Mouse (Mus musculus) liver, embryonic 11.5 days (tissue): ENCODE measurements around the gene Rnf123. TPM values are rescaled to one million over a fixed set of nuclear protein-coding genes. Genes with fewer than 3 reads are reported as not detected.

Experiments used
- ATAC-seq: fragments of 200-750 bp; cut with Nextera tagmentation; replicated peaks from 2 replicates; pipeline ENCODE4 v1.8.0; 2017; ENCODE audit warnings: moderate number of reproducible peaks, mild to moderate bottlenecking, moderate TSS enrichment, moderate library complexity; ENCODE audit not compliant: low FRiP score
- DNase-seq: peaks from one replicate; pipeline ENCODE4 v3.0.0-alpha.2; 2017; ENCODE audit warnings: low spot score
- H3K27ac ChIP-seq: fragments of 300-500 bp; sonication (generic); 2 replicates; pipeline ENCODE4 v1.5.1; 2014; ENCODE audit warnings: mild to moderate bottlenecking, low read depth, low read length, control low read depth
- H3K27me3 ChIP-seq: fragments of 300-500 bp; sonication (generic); replicated peaks from 2 replicates; pipeline ENCODE4 v1.6.1; 2014; ENCODE audit warnings: low read length, mixed read lengths; ENCODE audit not compliant: control insufficient read depth, insufficient read depth
- H3K36me3 ChIP-seq: fragments of 300-500 bp; sonication (generic); 2 replicates; pipeline ENCODE4 v1.6.1; 2014; ENCODE audit warnings: mild to moderate bottlenecking, low read length, moderate library complexity, mixed read lengths; ENCODE audit not compliant: control insufficient read depth, insufficient read depth
- H3K4me1 ChIP-seq: fragments of 300-500 bp; sonication (generic); replicated peaks from 2 replicates; pipeline ENCODE4 v1.6.1; 2014; ENCODE audit warnings: low read length, mixed read lengths; ENCODE audit not compliant: control insufficient read depth, insufficient read depth
- H3K4me2 ChIP-seq: fragments of 300-500 bp; sonication (generic); 2 replicates; pipeline ENCODE4 v1.6.1; 2014; ENCODE audit warnings: mild to moderate bottlenecking, control low read depth, moderate library complexity
- H3K4me3 ChIP-seq: fragments of 300-500 bp; sonication (generic); 2 replicates; pipeline ENCODE4 v1.5.1; 2014; ENCODE audit warnings: low read depth, low read length, control low read depth
- H3K9ac ChIP-seq: fragments of 300-500 bp; sonication (generic); 2 replicates; pipeline ENCODE4 v1.6.1; 2014; ENCODE audit warnings: low read depth, low read length, control low read depth
- H3K9me3 ChIP-seq: fragments of 300-500 bp; sonication (generic); 2 replicates; pipeline ENCODE4 v1.6.1; 2016; ENCODE audit warnings: low read length, inconsistent platforms, mixed read lengths; ENCODE audit not compliant: control insufficient read depth
- WGBS: fragments of 180-500 bp; shearing (Covaris S2); extraction: QIAGEN DNeasy Blood & Tissue Kit; methylation state at CpG from one replicate; pipeline ENCODE4 v1.1.7; 2014; 5-methylcytosine and 5-hydroxymethylcytosine counted together
- polyA plus RNA-seq: library from polyadenylated mRNA; unstranded; fragments of >200 nt; fragmentation: Nextera tagmentation; extraction: Ambion mirVana; gene quantifications from 2 replicates; pipeline ENCODE4 v1.2.1, GENCODE M21; 2014

The Rnf123 gene
- polyA plus RNA-seq, 1 experiment from 2014 or later = 59.1 TPM

- Histone ChIP-seq H3K9ac (no peak overlapping the region), H3K4me2 (no peak overlapping the region), H3K36me3 (peaks cover 34% of the 10 kb centered on the region), H3K4me3 (no peak overlapping the region), H3K9me3 (no peaks in the 10 kb centered on the region), H3K27me3 (no peaks in the 10 kb centered on the region), H3K27ac (no peak overlapping the region), H3K4me1 (peaks cover 20% of the 10 kb centered on the region)
- ATAC-seq (no peak), DNase-seq (no peak)
- 64% methylated on average over 7 of the region's 7 CpGs for WGBS
Measured at GRCm38 (mm10) chr9:108073141-108073930, 9.8 kb downstream of the Rnf123 start.

GRCm38 (mm10) chr9:108072481-108072924 is 10.6 kb downstream of the Rnf123 start:
- no peak for ATAC-seq
- no peak overlapping the region for H3K4me3 ChIP-seq
- H3K9ac ChIP-seq = no peak overlapping the region
- H3K4me1 ChIP-seq = peaks cover 11% of the 10 kb centered on the region
- 71% methylated on average over 9 of the region's 9 CpGs for WGBS
- peaks cover 34% of the 10 kb centered on the region for H3K36me3 ChIP-seq
- no peak overlapping the region for H3K4me2 ChIP-seq
- no peaks in the 10 kb centered on the region for H3K9me3 ChIP-seq
- DNase-seq = no peak
- no peaks in the 10 kb centered on the region for H3K27me3 ChIP-seq
- H3K27ac ChIP-seq = 0 out of 2 replicates have a peak overlapping the region, but pooled peaks have one; percentile 5

- Histone ChIP-seq H3K36me3 (peaks cover 29% of the 10 kb centered on the region), H3K4me3 (no peak overlapping the region), H3K27me3 (no peaks in the 10 kb centered on the region), H3K4me2 (no peak overlapping the region), H3K9ac (no peak overlapping the region), H3K4me1 (peaks cover 6% of the 10 kb centered on the region), H3K27ac (no peak overlapping the region), H3K9me3 (no peaks in the 10 kb centered on the region)
- WGBS = 82% methylated on average over 4 of the region's 4 CpGs
- DNase-seq (no peak), ATAC-seq (no peak)
Measured at GRCm38 (mm10) chr9:108071801-108072200, 11.3 kb downstream of the Rnf123 start.

GRCm38 (mm10) chr9:108069529-108069928 is 13.6 kb downstream of the Rnf123 start:
- no peak overlapping the region for H3K9ac ChIP-seq
- no peak for DNase-seq
- no peaks in the 10 kb centered on the region for H3K27me3 ChIP-seq
- H3K9me3 ChIP-seq = no peaks in the 10 kb centered on the region
- WGBS = 87% methylated on average over 7 of the region's 7 CpGs
- ATAC-seq = no peak
- peaks cover 40% of the 10 kb centered on the region for H3K36me3 ChIP-seq
- no peak overlapping the region for H3K27ac ChIP-seq
- no peak overlapping the region for H3K4me3 ChIP-seq
- no peak overlapping the region for H3K4me2 ChIP-seq
- peaks cover 6% of the 10 kb centered on the region for H3K4me1 ChIP-seq

GRCm38 (mm10) chr9:108069007-108069406 is 14.1 kb downstream of the Rnf123 start:
- 91% methylated on average over 9 of the region's 9 CpGs for WGBS

GRCm38 (mm10) chr9:108067900-108068299 is 15.2 kb downstream of the Rnf123 start:
- peak; percentile 80 for DNase-seq
- Histone ChIP-seq H3K4me2 (no peak overlapping the region), H3K9me3 (no peaks in the 10 kb centered on the region), H3K27ac (no peak overlapping the region), H3K36me3 (peaks cover 42% of the 10 kb centered on the region), H3K9ac (no peak overlapping the region), H3K4me3 (no peak overlapping the region), H3K27me3 (no peaks in the 10 kb centered on the region), H3K4me1 (peaks cover 10% of the 10 kb centered on the region)
- peak; percentile 37 for ATAC-seq
- 13% methylated on average over 8 of the region's 8 CpGs for WGBS

More at GRCm38 (mm10) chr9:108069007-108069406, 14.1 kb downstream of the Rnf123 start:
- Histone ChIP-seq H3K27ac (no peak overlapping the region), H3K4me2 (no peak overlapping the region), H3K9me3 (no peaks in the 10 kb centered on the region), H3K4me3 (no peak overlapping the region), H3K27me3 (no peaks in the 10 kb centered on the region), H3K9ac (no peak overlapping the region), H3K4me1 (peaks cover 6% of the 10 kb centered on the region), H3K36me3 (peaks cover 40% of the 10 kb centered on the region)
- ATAC-seq (no peak), DNase-seq (no peak)

- Histone ChIP-seq H3K36me3 (peaks cover 49% of the 10 kb centered on the region), H3K9ac (no peak overlapping the region), H3K4me2 (no peak overlapping the region), H3K27me3 (no peaks in the 10 kb centered on the region), H3K9me3 (no peaks in the 10 kb centered on the region), H3K4me3 (no peak overlapping the region), H3K27ac (no peak overlapping the region), H3K4me1 (peaks cover 12% of the 10 kb centered on the region)
- DNase-seq (no peak), ATAC-seq (no peak)
- WGBS = 86% methylated on average over 7 of the region's 7 CpGs
Measured at GRCm38 (mm10) chr9:108067199-108067598, 15.9 kb downstream of the Rnf123 start.

GRCm38 (mm10) chr9:108065491-108066011 is 17.6 kb downstream of the Rnf123 start:
- Histone ChIP-seq H3K27me3 (no peaks in the 10 kb centered on the region), H3K36me3 (peaks cover 48% of the 10 kb centered on the region), H3K9me3 (no peaks in the 10 kb centered on the region), H3K4me3 (no peak overlapping the region), H3K27ac (no peak overlapping the region), H3K9ac (no peak overlapping the region), H3K4me1 (peaks cover 15% of the 10 kb centered on the region), H3K4me2 (no peak overlapping the region)
- WGBS = 35% methylated on average over 5 of the region's 5 CpGs
- peak; percentile 55; the same call in 1 of the 2 replicates for ATAC-seq
- DNase-seq = no peak

GRCm38 (mm10) chr9:108063361-108063760 is 19.8 kb downstream of the Rnf123 start:
- peaks cover 45% of the 10 kb centered on the region for H3K36me3 ChIP-seq
- no peak for DNase-seq
- H3K4me2 ChIP-seq = no peak overlapping the region
- H3K27me3 ChIP-seq = no peaks in the 10 kb centered on the region
- H3K9me3 ChIP-seq = no peaks in the 10 kb centered on the region
- no peak overlapping the region for H3K4me3 ChIP-seq
- H3K4me1 ChIP-seq = peaks cover 17% of the 10 kb centered on the region
- H3K9ac ChIP-seq = 0 out of 2 replicates have a peak overlapping the region, but pooled peaks have one; percentile 7
- ATAC-seq = no peak
- no peak overlapping the region for H3K27ac ChIP-seq
- WGBS = 74% methylated on average over 12 of the region's 12 CpGs
